Mouse (Mus musculus): Measurements from ENCODE around the gene Dner.

DNA sequence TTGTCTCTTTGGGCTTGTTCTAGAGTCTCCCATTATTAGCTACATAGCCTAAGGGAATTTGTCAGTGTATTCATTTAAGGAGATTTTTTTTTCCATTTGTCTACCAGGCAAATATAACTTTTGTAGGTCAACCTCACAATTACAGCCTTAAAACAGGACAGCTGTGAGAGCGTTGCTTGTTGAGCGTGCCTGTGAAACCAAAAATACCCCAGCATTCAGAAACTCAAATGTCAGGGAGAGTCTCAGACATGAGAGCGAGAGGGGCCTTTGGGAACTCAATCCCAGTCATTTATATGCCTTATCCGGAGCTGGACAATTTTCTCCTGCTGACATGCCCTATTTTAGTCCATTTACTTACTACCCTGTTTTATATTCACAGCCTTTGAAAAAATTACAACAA, 134.6 kb downstream of the Dner start:
- TF ChIP-seq GATA1 (IDR thresholded peaks at IDR 0.05; ENCODE audit: borderline replicate concordance, low read length) (no peak), FLI1 (IDR thresholded peaks at IDR 0.05; ENCODE audit: low read length) (no peak)

Measured in megakaryocyte, embryonic 14.5 days (primary cell).